Mouse (Mus musculus) intestine, postnatal 0 days (tissue): Measurements from ENCODE around the gene Klhl2. TPM values are rescaled to one million over a fixed set of nuclear protein-coding genes. Genes with fewer than 3 reads are reported as not detected.

Source experiments
- ATAC-seq: fragments of 200-750 bp; cut with Nextera tagmentation; 2 replicates; pipeline ENCODE4 v1.8.0; 2017; ENCODE audit warnings: mild to moderate bottlenecking, moderate TSS enrichment, moderate library complexity
- H3K27ac ChIP-seq: fragments of 300-500 bp; sonication (generic); 2 replicates; pipeline ENCODE4 v1.5.1; 2014; ENCODE audit warnings: mild to moderate bottlenecking, low read depth, low read length, moderate library complexity
- H3K27me3 ChIP-seq: fragments of 300-500 bp; sonication (generic); replicated peaks from 2 replicates; pipeline ENCODE4 v1.6.1; 2014; ENCODE audit warnings: low read length, mixed read lengths; ENCODE audit not compliant: control insufficient read depth, insufficient read depth
- H3K36me3 ChIP-seq: fragments of 300-500 bp; sonication (generic); 2 replicates; pipeline ENCODE4 v1.6.1; 2014; ENCODE audit warnings: mild to moderate bottlenecking, moderate library complexity; ENCODE audit not compliant: control insufficient read depth, insufficient read depth
- H3K4me1 ChIP-seq: fragments of 300-500 bp; sonication (generic); replicated peaks from 2 replicates; pipeline ENCODE4 v1.6.1; 2014; ENCODE audit warnings: antibody characterized with exemption, low read length, mixed read lengths; ENCODE audit not compliant: control insufficient read depth, insufficient read depth
- H3K4me2 ChIP-seq: fragments of 300-500 bp; sonication (generic); replicated peaks from 2 replicates; pipeline ENCODE4 v1.6.1; 2014; ENCODE audit warnings: low read depth, mild to moderate bottlenecking, moderate library complexity
- H3K4me3 ChIP-seq: fragments of 300-500 bp; sonication (generic); 2 replicates; pipeline ENCODE4 v1.5.1; 2014; ENCODE audit warnings: low read depth, low read length
- H3K9ac ChIP-seq: fragments of 300-500 bp; sonication (generic); 2 replicates; pipeline ENCODE4 v1.6.1; 2014; ENCODE audit warnings: mild to moderate bottlenecking, low read depth, low read length
- H3K9me3 ChIP-seq: fragments of 300-500 bp; sonication (generic); 2 replicates; pipeline ENCODE4 v1.6.1; 2016; ENCODE audit warnings: mixed run types; ENCODE audit not compliant: control insufficient read depth
- CTCF ChIP-seq: sonication (generic); IDR thresholded peaks from 2 replicates; pipeline ENCODE4 v1.5.1; 2016; ENCODE audit warnings: low read depth, mild to moderate bottlenecking, control low read depth, antibody characterized with exemption, moderate library complexity
- WGBS: fragments of 180-500 bp; shearing (Covaris S2); extraction: QIAGEN DNeasy Blood & Tissue Kit; methylation state at CpG from one replicate; pipeline ENCODE4 v1.1.7; 2014; 5-methylcytosine and 5-hydroxymethylcytosine counted together
- polyA plus RNA-seq: library from polyadenylated mRNA; unstranded; fragments of >200 nt; fragmentation: Nextera tagmentation; extraction: Ambion mirVana; gene quantifications from 2 replicates; pipeline ENCODE4 v1.2.1, GENCODE M21; 2015

The Klhl2 gene
- polyA plus RNA-seq, 1 experiment from 2014 or later: 9.9 TPM

- Histone ChIP-seq H3K4me2 (no peak overlapping the region), H3K9me3 (no peaks in the 10 kb centered on the region), H3K4me3 (no peak overlapping the region), H3K4me1 (no peaks in the 10 kb centered on the region; the same call in 1 of the 2 replicates), H3K27me3 (no peaks in the 10 kb centered on the region), H3K9ac (no peak overlapping the region), H3K36me3 (peaks cover 3% of the 10 kb centered on the region; the same call in 1 of the 2 replicates), H3K27ac (no peak overlapping the region)
- 92% methylated on average over 9 of the region's 9 CpGs for WGBS
- ATAC-seq: no peak
- TF ChIP-seq CTCF: no peak
Measured at GRCm38 (mm10) chr8:64767047-64767446, 82.8 kb downstream of the Klhl2 start.

GRCm38 (mm10) chr8:64764075-64764474 lies 85.7 kb downstream of the Klhl2 start:
- Histone ChIP-seq H3K9ac (no peak overlapping the region), H3K9me3 (no peaks in the 10 kb centered on the region), H3K4me2 (no peak overlapping the region), H3K27me3 (no peaks in the 10 kb centered on the region), H3K27ac (no peak overlapping the region), H3K36me3 (peaks cover 3% of the 10 kb centered on the region; the same call in 1 of the 2 replicates), H3K4me3 (no peak overlapping the region), H3K4me1 (no peaks in the 10 kb centered on the region; the same call in 1 of the 2 replicates)
- no peak for TF ChIP-seq CTCF
- 62% methylated on average over 9 of the region's 9 CpGs for WGBS
- no peak for ATAC-seq

- H3K9ac ChIP-seq: no peak overlapping the region
- H3K9me3 ChIP-seq: no peaks in the 10 kb centered on the region
- no peak for TF ChIP-seq CTCF
- no peaks in the 10 kb centered on the region for H3K27me3 ChIP-seq
- WGBS: 94% methylated on average over 1 of the region's 1 CpGs
- peaks cover 3% of the 10 kb centered on the region; the same call in 1 of the 2 replicates for H3K36me3 ChIP-seq
- no peak overlapping the region for H3K4me2 ChIP-seq
- no peak overlapping the region for H3K4me3 ChIP-seq
- no peaks in the 10 kb centered on the region; the same call in 1 of the 2 replicates for H3K4me1 ChIP-seq
- no peak overlapping the region for H3K27ac ChIP-seq
- no peak for ATAC-seq
Measured at GRCm38 (mm10) chr8:64762751-64763150, 87.1 kb downstream of the Klhl2 start.

GRCm38 (mm10) chr8:64761430-64761829 lies 88.4 kb downstream of the Klhl2 start:
- TF ChIP-seq CTCF: peak; percentile 72
- ATAC-seq: peak; percentile 38; the same call in 1 of the 2 replicates

GRCm38 (mm10) chr8:64757956-64758355 lies 91.9 kb downstream of the Klhl2 start:
- H3K4me1 ChIP-seq: no peaks in the 10 kb centered on the region; the same call in 1 of the 2 replicates
- H3K9me3 ChIP-seq: no peaks in the 10 kb centered on the region
- no peak overlapping the region for H3K4me2 ChIP-seq
- H3K36me3 ChIP-seq: peaks cover 18% of the 10 kb centered on the region; the same call in 1 of the 2 replicates
- H3K27ac ChIP-seq: no peak overlapping the region
- H3K4me3 ChIP-seq: no peak overlapping the region
- no peak for TF ChIP-seq CTCF
- H3K27me3 ChIP-seq: no peaks in the 10 kb centered on the region
- no peak for ATAC-seq
- no peak overlapping the region for H3K9ac ChIP-seq
- WGBS: 93% methylated on average over 15 of the region's 15 CpGs

More at GRCm38 (mm10) chr8:64761430-64761829, 88.4 kb downstream of the Klhl2 start:
- Histone ChIP-seq H3K9me3 (no peaks in the 10 kb centered on the region), H3K4me1 (no peaks in the 10 kb centered on the region; the same call in 1 of the 2 replicates), H3K4me2 (no peak overlapping the region), H3K36me3 (peaks cover 7% of the 10 kb centered on the region; the same call in 1 of the 2 replicates), H3K4me3 (no peak overlapping the region), H3K27me3 (no peaks in the 10 kb centered on the region), H3K9ac (no peak overlapping the region), H3K27ac (no peak overlapping the region)
- 66% methylated on average over 8 of the region's 8 CpGs for WGBS

GRCm38 (mm10) chr8:64746215-64747058 lies 103.4 kb downstream of the Klhl2 start:
- Histone ChIP-seq H3K27ac (no peak overlapping the region), H3K4me1 (no peaks in the 10 kb centered on the region), H3K9ac (no peak overlapping the region), H3K9me3 (no peaks in the 10 kb centered on the region), H3K4me2 (no peak overlapping the region), H3K27me3 (no peaks in the 10 kb centered on the region), H3K4me3 (no peak overlapping the region), H3K36me3 (peaks cover 12% of the 10 kb centered on the region)
- TF ChIP-seq CTCF: no peak
- ATAC-seq: peak; percentile 67
- 43% methylated on average over 10 of the region's 10 CpGs for WGBS
